Mouse (Mus musculus) small intestine, adult 2 months (tissue): ENCODE measurements around the gene Rbm20.

Source experiments
- CTCF ChIP-seq: fragments of 200-500 bp; IDR thresholded peaks from 2 replicates; pipeline ENCODE4 v1.5.1; 2012; ENCODE audit warnings: low read depth, mild to moderate bottlenecking, control low read depth, inconsistent platforms, low read length, moderate library complexity, mixed read lengths; ENCODE audit not compliant: insufficient replicate concordance, insufficient read length; ENCODE audit errors: extremely low read depth
- POLR2A ChIP-seq: fragments of 200-500 bp; IDR thresholded peaks from 2 replicates; pipeline ENCODE4 v1.6.1; 2012; ENCODE audit warnings: low read depth, mild to moderate bottlenecking, control low read depth, inconsistent platforms, low read length, moderate library complexity

DNA sequence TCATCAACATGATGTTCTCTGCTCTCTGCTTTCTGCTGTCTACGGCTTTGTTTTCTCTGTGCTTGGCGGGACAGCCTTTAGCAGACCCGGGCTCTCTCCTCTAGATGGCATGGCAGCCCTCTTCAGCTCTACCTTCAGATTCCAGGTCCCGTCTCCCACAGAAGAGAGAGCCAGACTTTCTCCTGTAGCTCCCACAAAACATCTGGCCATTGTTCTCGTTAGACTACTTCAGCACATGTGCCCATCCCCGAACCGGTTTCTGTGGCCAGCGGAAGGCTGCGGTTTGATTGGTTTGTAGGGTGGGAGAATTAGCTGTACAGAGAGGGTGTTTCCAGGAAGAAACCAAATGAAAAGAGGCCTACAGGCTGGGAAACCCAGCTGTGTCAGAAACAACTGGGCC is 161.7 kb downstream of the Rbm20 start:
- TF ChIP-seq CTCF (no peak), POLR2A (no peak)
